Mouse (Mus musculus) embryonic fibroblast, embryonic 13.5 days (primary cell): ENCODE data around the gene Tgif2. TPM values are rescaled to one million over a fixed set of nuclear protein-coding genes. Genes with fewer than 3 reads are reported as not detected.
"Not testable (repeated sequence)": the region's sequence is repeated elsewhere in the genome, so short reads cannot be mapped to it uniquely, and the experiment has no call there.

Source experiments
- H3K27ac ChIP-seq: 2 replicates; pipeline ENCODE4 v1.5.1; 2012; ENCODE audit warnings: low read length, control low read depth, inconsistent platforms; ENCODE audit not compliant: insufficient read depth
- H3K4me1 ChIP-seq: 2 replicates; pipeline ENCODE4 v1.6.1; 2011; ENCODE audit warnings: low read length; ENCODE audit not compliant: control insufficient read depth, insufficient read depth
- H3K4me3 ChIP-seq: 2 replicates; pipeline ENCODE4 v1.5.1; 2011; ENCODE audit warnings: mild to moderate bottlenecking, control low read depth, low read length; ENCODE audit not compliant: insufficient read depth
- CTCF ChIP-seq: IDR thresholded peaks from 2 replicates; pipeline ENCODE4 v1.5.1; 2011; ENCODE audit warnings: mild to moderate bottlenecking, control low read depth, low read length, moderate library complexity, borderline replicate concordance; ENCODE audit not compliant: insufficient read depth
- POLR2A ChIP-seq: IDR thresholded peaks from 2 replicates; pipeline ENCODE4 v1.6.1; 2011; ENCODE audit warnings: low read depth, mild to moderate bottlenecking, control low read depth, low read length, moderate library complexity
- polyA plus RNA-seq: library from polyadenylated mRNA; stranded (reverse); fragments of >200 nt; gene quantifications from 2 replicates; pipeline ENCODE4 v1.2.4, GENCODE M21; 2011; ENCODE audit warnings: low read depth; ENCODE audit not compliant: missing spikeins, insufficient read length

Tgif2 gene
- 12.4 and 17.0 TPM in 2 replicates for polyA plus RNA-seq

- peaks cover 12% of the 10 kb centered on the region for H3K4me1 ChIP-seq
Observed at GRCm38 (mm10) chr2:156839319-156840191, at the start of gene Tgif2. Gene Tgif2 (plus strand): TSS chr2:156840007.

GRCm38 (mm10) chr2:156798516-156798915 lies 41.3 kb upstream of the Tgif2 start:
- no peak overlapping the region for H3K4me3 ChIP-seq
- no peak overlapping the region for H3K27ac ChIP-seq
- TF ChIP-seq CTCF (no peak), POLR2A (no peak)
- no peaks in the 10 kb centered on the region for H3K4me1 ChIP-seq

More at GRCm38 (mm10) chr2:156839319-156840191, at the start of gene Tgif2:
- TF ChIP-seq CTCF = no peak
- peak; percentile 57; the same call in 1 of the 2 replicates for TF ChIP-seq POLR2A
- peak within 1 kb of the TSS; percentile 72 for H3K4me3 ChIP-seq
- peak within 1 kb of the TSS; percentile 59 for H3K27ac ChIP-seq

GRCm38 (mm10) chr2:156801045-156801444 lies 38.8 kb upstream of the Tgif2 start:
- no peaks in the 10 kb centered on the region for H3K4me1 ChIP-seq
- no peak overlapping the region for H3K27ac ChIP-seq
- TF ChIP-seq POLR2A (no peak), CTCF (no peak)
- no peak overlapping the region for H3K4me3 ChIP-seq

- not testable (repeated sequence) for H3K27ac ChIP-seq, H3K4me1 ChIP-seq
Observed at GRCm38 (mm10) chr2:156802116-156802515, 37.7 kb upstream of the Tgif2 start.

GRCm38 (mm10) chr2:156803698-156804372 lies 36.0 kb upstream of the Tgif2 start:
- no peaks in the 10 kb centered on the region for H3K4me1 ChIP-seq
- TF ChIP-seq POLR2A (no peak), CTCF (no peak)
- H3K4me3 ChIP-seq = no peak overlapping the region
- no peak overlapping the region for H3K27ac ChIP-seq

More at GRCm38 (mm10) chr2:156802116-156802515, 37.7 kb upstream of the Tgif2 start:
- H3K4me3 ChIP-seq = not testable (repeated sequence)

- TF ChIP-seq POLR2A (no peak), CTCF (no peak)
- H3K4me3 ChIP-seq = no peak overlapping the region
- H3K27ac ChIP-seq = no peak overlapping the region
- no peaks in the 10 kb centered on the region for H3K4me1 ChIP-seq
Observed at GRCm38 (mm10) chr2:156804589-156804988, 35.2 kb upstream of the Tgif2 start.

- no peak overlapping the region for H3K27ac ChIP-seq
- TF ChIP-seq CTCF (no peak), POLR2A (no peak)
- H3K4me1 ChIP-seq = no peaks in the 10 kb centered on the region
- H3K4me3 ChIP-seq = no peak overlapping the region
Observed at GRCm38 (mm10) chr2:156806886-156807285, 32.9 kb upstream of the Tgif2 start.

GRCm38 (mm10) chr2:156809579-156809978 lies 30.2 kb upstream of the Tgif2 start:
- no peaks in the 10 kb centered on the region; the same call in 1 of the 2 replicates for H3K4me1 ChIP-seq
- H3K27ac ChIP-seq = no peak overlapping the region
- TF ChIP-seq POLR2A (no peak), CTCF (no peak)

GRCm38 (mm10) chr2:156810716-156811115 lies 29.1 kb upstream of the Tgif2 start:
- H3K27ac ChIP-seq = no peak overlapping the region
- no peaks in the 10 kb centered on the region; the same call in 1 of the 2 replicates for H3K4me1 ChIP-seq
- H3K4me3 ChIP-seq = no peak overlapping the region
- no peak for TF ChIP-seq POLR2A
- no peak for TF ChIP-seq CTCF

More at GRCm38 (mm10) chr2:156809579-156809978, 30.2 kb upstream of the Tgif2 start:
- no peak overlapping the region for H3K4me3 ChIP-seq

GRCm38 (mm10) chr2:156811556-156811955 lies 28.3 kb upstream of the Tgif2 start:
- Histone ChIP-seq H3K4me1 (no peaks in the 10 kb centered on the region; the same call in 1 of the 2 replicates), H3K27ac (no peak overlapping the region), H3K4me3 (no peak overlapping the region)
- TF ChIP-seq CTCF (no peak), POLR2A (no peak)
